Mouse (Mus musculus) hindbrain, postnatal 0 days (tissue): ENCODE results near the gene Upk1a. TPM values are rescaled to one million over a fixed set of nuclear protein-coding genes. Genes with fewer than 3 reads are reported as not detected.

Source experiments
- ATAC-seq: fragments of 200-750 bp; cut with Nextera tagmentation; 2 replicates; pipeline ENCODE4 v1.8.0; 2017; ENCODE audit warnings: mild to moderate bottlenecking, moderate TSS enrichment, moderate library complexity
- DNase-seq: peaks from one replicate; pipeline ENCODE4 v3.0.0-alpha.2; 2015; ENCODE audit warnings: low spot score
- H3K27ac ChIP-seq: fragments of 300-500 bp; sonication (generic); 2 replicates; pipeline ENCODE4 v1.5.1; 2014; ENCODE audit warnings: mild to moderate bottlenecking
- H3K27me3 ChIP-seq: fragments of 300-500 bp; sonication (generic); 2 replicates; pipeline ENCODE4 v1.6.1; 2014; ENCODE audit warnings: low read length, mixed read lengths; ENCODE audit not compliant: insufficient read depth
- H3K36me3 ChIP-seq: fragments of 300-500 bp; sonication (generic); 2 replicates; pipeline ENCODE4 v1.6.1; 2014; ENCODE audit warnings: low read length, mixed read lengths; ENCODE audit not compliant: insufficient read depth
- H3K4me1 ChIP-seq: fragments of 300-500 bp; sonication (generic); 2 replicates; pipeline ENCODE4 v1.6.1; 2014; ENCODE audit warnings: antibody characterized with exemption, low read length, mixed read lengths; ENCODE audit not compliant: insufficient read depth
- H3K4me2 ChIP-seq: fragments of 300-500 bp; sonication (generic); 2 replicates; pipeline ENCODE4 v1.6.1; 2014; ENCODE audit warnings: low read depth, mild to moderate bottlenecking, low read length, moderate library complexity, mixed read lengths
- H3K4me3 ChIP-seq: fragments of 300-500 bp; sonication (generic); 2 replicates; pipeline ENCODE4 v1.5.1; 2014; ENCODE audit warnings: low read length
- H3K9ac ChIP-seq: fragments of 300-500 bp; sonication (generic); replicated peaks from 2 replicates; pipeline ENCODE4 v1.6.1; 2014; ENCODE audit warnings: mild to moderate bottlenecking, low read length, moderate library complexity, mixed read lengths
- H3K9me3 ChIP-seq: fragments of 300-500 bp; sonication (generic); 2 replicates; pipeline ENCODE4 v1.6.1; 2016; ENCODE audit warnings: low read length, mixed read lengths
- CTCF ChIP-seq: IDR thresholded peaks from 2 replicates; pipeline ENCODE4 v1.5.1; 2016; ENCODE audit warnings: antibody characterized with exemption, control low read depth, low read depth
- WGBS: fragments of 180-500 bp; shearing (Covaris S2); extraction: QIAGEN DNeasy Blood & Tissue Kit; methylation state at CpG from one replicate; pipeline ENCODE4 v1.1.7; 2014; 5-methylcytosine and 5-hydroxymethylcytosine counted together
- polyA plus RNA-seq: library from polyadenylated mRNA; unstranded; fragments of >200 nt; fragmentation: Nextera tagmentation; extraction: Ambion mirVana; gene quantifications from 2 replicates; pipeline ENCODE4 v1.2.1, GENCODE M21; 2015
- total RNA-seq: library from RNA; depleted of rRNA; stranded (reverse); fragments of >200 nt; gene quantifications from 2 replicates; pipeline ENCODE4 v1.2.3, GENCODE M21; 2014

The Upk1a gene
- total and polyA plus RNA-seq, 2 experiments from 2014 or later: 0.99 TPM

DNA sequence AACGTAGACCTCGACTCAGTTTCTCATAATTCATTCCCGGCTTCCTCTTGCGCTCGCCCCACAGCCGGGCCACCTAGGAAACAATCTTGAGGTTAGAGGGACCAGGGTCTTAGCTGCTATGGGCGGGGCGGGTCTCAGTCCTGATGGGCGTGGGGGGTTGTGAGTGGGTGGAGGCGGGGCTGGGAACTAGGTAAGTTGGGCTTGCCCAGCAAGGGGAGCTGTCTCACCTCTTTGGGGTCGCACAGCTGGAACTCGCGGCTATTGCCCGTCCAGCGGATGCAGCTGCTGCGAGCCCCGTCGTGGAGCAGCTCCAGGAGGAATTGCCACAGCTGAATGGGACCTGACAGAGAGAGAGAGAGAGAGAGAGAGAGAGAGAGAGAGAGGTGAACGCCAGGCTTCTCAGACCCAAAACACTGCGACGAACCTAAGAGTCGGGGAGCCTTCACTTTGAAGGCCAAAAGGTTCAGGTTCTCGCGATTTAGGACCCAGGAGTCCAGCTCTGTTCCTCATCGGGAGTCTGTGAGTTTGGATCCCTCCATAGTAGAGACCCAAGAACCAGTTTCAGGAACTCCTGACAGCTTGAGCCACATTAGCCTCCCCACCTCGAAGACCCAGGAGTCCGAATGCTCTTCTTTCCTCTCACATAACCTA, 21.2 kb upstream of the Upk1a start:
- no peak for TF ChIP-seq CTCF
- no peak overlapping the region for H3K4me2 ChIP-seq
- H3K27ac ChIP-seq: no peak overlapping the region
- H3K4me3 ChIP-seq: no peak overlapping the region
- ATAC-seq: no peak
- H3K4me1 ChIP-seq: no peaks in the 10 kb centered on the region
- no peaks in the 10 kb centered on the region for H3K36me3 ChIP-seq
- H3K9ac ChIP-seq: no peak overlapping the region
- H3K9me3 ChIP-seq: no peaks in the 10 kb centered on the region
- 7% methylated on average over 27 of the region's 27 CpGs for WGBS
- H3K27me3 ChIP-seq: peaks cover 50% of the 10 kb centered on the region
- no peak for DNase-seq

DNA sequence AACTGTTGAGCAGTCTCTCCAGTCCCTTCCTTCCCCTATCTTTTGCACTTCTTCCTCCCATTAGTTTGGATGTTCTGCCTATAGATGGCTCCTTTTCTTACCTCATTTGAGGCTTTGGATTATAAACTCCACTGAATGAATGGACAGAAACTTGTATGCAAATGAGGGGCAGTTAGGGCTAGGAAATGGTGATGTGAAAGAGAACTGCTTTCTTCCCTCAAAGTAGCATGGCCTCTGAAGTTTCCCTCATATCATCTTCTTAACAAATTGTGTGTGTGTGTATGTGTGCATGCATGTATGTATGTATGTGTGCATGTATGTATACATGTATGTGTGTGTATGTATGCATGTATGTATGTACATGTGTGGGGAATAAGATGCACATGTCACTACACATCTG, 16.4 kb upstream of the Upk1a start:
- H3K9ac ChIP-seq: no peak overlapping the region
- DNase-seq (no peak), ATAC-seq (no peak)
- H3K27me3 ChIP-seq: peaks cover 28% of the 10 kb centered on the region
- no peaks in the 10 kb centered on the region; the same call in 1 of the 2 replicates for H3K4me1 ChIP-seq
- TF ChIP-seq CTCF: no peak
- H3K9me3 ChIP-seq: no peaks in the 10 kb centered on the region
- H3K4me2 ChIP-seq: no peak overlapping the region
- H3K36me3 ChIP-seq: no peaks in the 10 kb centered on the region
- H3K27ac ChIP-seq: no peak overlapping the region
- H3K4me3 ChIP-seq: no peak overlapping the region

DNA sequence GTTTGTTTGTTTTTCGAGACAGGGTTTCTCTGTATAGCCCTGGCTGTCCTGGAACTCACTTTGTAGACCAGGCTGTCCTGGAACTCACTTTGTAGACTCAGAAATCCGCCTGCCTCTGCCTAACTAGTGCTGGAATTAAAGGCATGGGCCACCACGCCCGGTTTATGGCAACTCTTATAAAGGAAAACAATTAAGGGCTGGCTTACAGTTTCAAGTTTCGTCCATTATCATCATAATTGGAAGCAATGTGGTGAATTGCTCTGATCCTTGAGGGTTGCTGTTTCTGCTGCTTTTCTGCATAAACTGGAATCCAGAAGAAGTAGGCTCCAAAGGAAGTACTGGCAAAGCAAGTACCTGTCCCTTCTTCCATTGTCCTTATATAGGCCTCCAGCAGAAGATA, 14.0 kb upstream of the Upk1a start:
- ATAC-seq (no peak), DNase-seq (no peak)
- Histone ChIP-seq H3K4me1 (no peaks in the 10 kb centered on the region; the same call in 1 of the 2 replicates), H3K36me3 (peaks cover 10% of the 10 kb centered on the region; the same call in 1 of the 2 replicates), H3K27me3 (peaks cover 7% of the 10 kb centered on the region; the same call in 1 of the 2 replicates), H3K4me2 (peak overlapping the region; percentile 89; the same call in 1 of the 2 replicates), H3K4me3 (no peak overlapping the region), H3K9ac (no peak overlapping the region), H3K27ac (no peak overlapping the region), H3K9me3 (no peaks in the 10 kb centered on the region)
- 87% methylated on average over 5 of the region's 5 CpGs for WGBS
- TF ChIP-seq CTCF: no peak

DNA sequence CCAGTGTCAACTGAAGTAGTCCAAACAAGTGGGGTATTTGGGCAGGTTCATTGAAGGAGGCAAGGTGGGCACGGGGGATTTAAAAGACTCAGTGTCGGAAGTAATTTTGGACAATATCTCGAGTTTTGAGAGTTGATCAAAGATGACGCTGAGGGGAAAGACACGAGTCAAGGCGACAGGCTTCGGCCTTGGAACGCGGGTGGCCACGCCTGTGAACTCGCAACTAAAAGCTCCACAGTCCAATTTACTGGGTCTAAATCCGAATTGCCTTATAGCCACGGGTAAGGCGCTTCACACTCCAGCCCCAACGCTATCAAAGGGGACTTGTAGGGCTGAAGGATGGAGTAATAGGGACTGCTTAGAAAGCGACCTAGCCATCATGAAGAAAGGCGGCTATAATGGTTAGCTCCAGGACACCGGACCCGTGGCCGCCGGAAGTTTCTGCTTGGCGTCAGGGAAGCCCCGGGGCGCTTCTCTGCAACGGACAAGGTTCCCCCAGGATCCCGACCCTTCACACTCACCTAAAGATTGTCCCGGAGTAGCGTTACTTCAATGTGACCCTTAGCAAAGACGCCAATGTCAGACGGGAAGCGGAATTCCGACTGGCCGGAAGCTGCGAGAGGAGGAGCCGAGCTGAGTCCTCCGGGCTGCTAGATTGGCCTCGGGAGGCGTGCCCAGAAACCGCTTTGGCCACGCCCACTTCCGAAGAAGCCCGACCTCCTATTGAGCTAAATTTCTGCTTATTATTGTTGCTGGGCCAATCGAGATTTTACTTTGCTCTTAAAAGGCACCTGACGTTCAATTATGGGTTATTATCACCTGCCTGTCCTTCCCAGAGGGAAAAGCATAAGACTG, 13.1 kb upstream of the Upk1a start, which contains the start of gene Cox6b1:
Gene Cox6b1 (minus strand): TSS at position 622 of the 855 bp plus-strand sequence.
- Histone ChIP-seq H3K4me1 (no peaks in the 10 kb centered on the region; the same call in 1 of the 2 replicates), H3K9ac (peak within 1 kb of the TSS; percentile 83), H3K27me3 (peaks cover 7% of the 10 kb centered on the region; the same call in 1 of the 2 replicates), H3K4me2 (peak within 1 kb of the TSS; percentile 89), H3K9me3 (no peaks in the 10 kb centered on the region), H3K36me3 (peaks cover 10% of the 10 kb centered on the region; the same call in 1 of the 2 replicates), H3K27ac (peak within 1 kb of the TSS; percentile 74), H3K4me3 (peak within 1 kb of the TSS; percentile 87)
- ATAC-seq (peak; percentile 95), DNase-seq (peak; percentile 96)
- 2% methylated on average over 44 of the region's 44 CpGs for WGBS
- TF ChIP-seq CTCF: no peak

DNA sequence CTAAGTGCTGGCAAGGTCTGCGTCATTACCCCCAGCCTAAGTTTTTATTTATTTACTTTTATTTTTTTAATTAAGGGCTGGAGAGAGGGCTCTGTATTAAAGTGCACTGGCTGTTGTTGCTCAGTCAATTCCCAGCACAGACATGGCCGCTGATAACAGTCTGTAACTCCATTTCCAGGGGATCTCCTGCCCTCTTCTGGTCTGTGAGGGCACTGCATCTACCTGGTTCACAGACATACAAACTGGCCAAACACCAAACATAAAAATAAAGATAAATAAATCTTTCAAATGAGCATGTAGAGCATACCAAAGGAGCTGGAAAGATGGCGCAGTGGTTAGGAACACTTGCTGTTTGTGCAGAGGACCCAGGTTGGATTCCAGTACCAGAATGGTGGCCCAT, 6.6 kb upstream of the Upk1a start:
- Histone ChIP-seq H3K9ac (no peak overlapping the region), H3K4me3 (no peak overlapping the region), H3K36me3 (peaks cover 25% of the 10 kb centered on the region; the same call in 1 of the 2 replicates), H3K4me1 (no peaks in the 10 kb centered on the region), H3K4me2 (no peak overlapping the region), H3K9me3 (no peaks in the 10 kb centered on the region), H3K27me3 (no peaks in the 10 kb centered on the region), H3K27ac (no peak overlapping the region)
- peak; percentile 35 for DNase-seq
- 88% methylated on average over 3 of the region's 3 CpGs for WGBS
- ATAC-seq: no peak
- TF ChIP-seq CTCF: peak; percentile 65

DNA sequence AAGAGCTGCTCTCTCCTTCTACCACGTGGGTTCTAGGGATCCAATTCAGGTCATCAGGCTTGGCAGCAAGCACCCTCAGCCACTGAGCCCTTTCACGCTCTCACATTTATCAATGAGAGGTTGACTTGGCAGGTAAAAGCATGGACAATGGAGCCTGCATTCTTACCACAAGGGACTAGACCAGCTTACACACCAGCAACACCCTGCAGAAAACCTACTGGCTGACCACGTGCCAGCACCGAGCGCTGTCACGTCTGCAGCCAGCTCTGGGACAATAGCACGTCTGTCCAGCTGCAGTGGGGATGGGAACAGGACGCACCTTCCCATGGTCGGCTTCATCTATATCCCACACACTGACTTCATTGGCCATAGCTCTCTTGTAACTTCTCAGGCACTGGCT, 6.0 kb upstream of the Upk1a start:
- H3K27me3 ChIP-seq: no peaks in the 10 kb centered on the region
- H3K36me3 ChIP-seq: peaks cover 25% of the 10 kb centered on the region; the same call in 1 of the 2 replicates
- DNase-seq (no peak), ATAC-seq (no peak)
- H3K4me2 ChIP-seq: no peak overlapping the region
- H3K9ac ChIP-seq: no peak overlapping the region
- no peak overlapping the region for H3K27ac ChIP-seq
- 92% methylated on average over 9 of the region's 9 CpGs for WGBS
- no peaks in the 10 kb centered on the region for H3K9me3 ChIP-seq
- H3K4me1 ChIP-seq: no peaks in the 10 kb centered on the region
- no peak overlapping the region for H3K4me3 ChIP-seq
- TF ChIP-seq CTCF: no peak
